Comparison of ENCODE assay signal across 9 mouse cellular contexts in the genomic region with DNA sequence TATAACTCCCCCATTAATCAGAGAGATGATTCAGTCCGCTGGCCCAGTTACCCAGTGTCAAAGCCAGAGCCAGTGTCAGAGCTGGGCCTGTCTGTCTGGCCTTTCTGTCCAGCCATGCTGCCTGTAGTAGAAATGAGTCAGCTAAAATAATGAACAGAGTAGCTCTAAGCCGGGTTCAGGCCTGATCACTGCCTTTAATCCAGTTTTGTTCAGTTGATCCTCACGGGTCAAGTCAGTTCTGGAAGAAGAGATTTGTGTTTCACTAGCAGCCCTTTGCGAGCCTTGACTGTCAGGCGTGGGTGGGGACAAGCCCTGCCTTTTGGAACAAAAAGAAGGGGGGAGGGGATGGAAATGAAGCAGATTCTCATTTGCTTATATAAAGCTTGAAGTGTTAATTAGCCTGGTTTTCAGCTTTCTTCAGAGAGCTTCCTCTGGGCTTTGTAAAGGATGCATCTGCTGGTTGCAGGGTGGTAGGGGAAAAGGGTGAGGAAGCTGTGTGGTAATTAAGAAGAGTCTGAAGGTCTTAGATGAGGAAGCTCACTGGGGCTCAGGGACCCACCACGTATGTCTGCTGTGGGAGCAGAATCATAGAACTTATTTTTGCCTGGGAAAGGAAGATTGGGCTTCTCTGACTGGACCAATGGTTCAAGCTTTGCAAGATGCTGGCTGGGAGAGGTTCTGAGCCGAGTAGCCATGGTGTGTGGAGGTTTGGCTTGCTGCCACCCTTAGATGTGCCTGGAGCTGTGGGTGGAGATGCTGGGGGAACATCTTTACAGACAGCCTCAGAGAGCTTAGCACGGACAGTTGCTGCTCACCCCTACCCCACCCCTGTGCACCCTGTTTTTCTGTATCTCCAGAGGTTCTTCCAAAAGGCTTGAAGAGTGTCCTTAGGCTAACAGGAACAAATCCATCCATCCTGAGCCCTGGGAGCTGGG. TPM values are rescaled to one million over a fixed set of nuclear protein-coding genes. Genes with fewer than 3 reads are reported as not detected.
DNase-seq lines count a peak whose midpoint lies in the region; ATAC-seq lines count a peak whose summit lies in the region.
"Had no signal": no experiment of that assay in that cellular context is flagged by ENCODE, and none has a peak within 500 bp of the region (broad histone marks: within the 10 kb centered on the region; RNA-seq: fewer than 3 reads in every experiment).

No protein-coding gene starts in this region.

- peak; percentile 17 for DNase-seq in embryo, embryonic 10 days (ENCODE audit: low spot score)
- no peak for DNase-seq in embryo, embryonic 10.5 days (ENCODE audit: low spot score)
- peak; percentile 58 to 69 for DNase-seq in right cerebral cortex, adult 2 months (ENCODE audit: low spot score in 2 of 2)
- no peak for DNase-seq in right cerebral cortex, postnatal 14 days
- DNase-seq in forebrain, embryonic 10.5 days (ENCODE audit: extremely low spot score, low spot score), result no peak
- peak; percentile 56 to 89 for DNase-seq in left cerebral cortex, postnatal 14 days (ENCODE audit: low spot score in 2 of 2)
- DNase-seq in spleen, adult 18-20 months, result no peak

- H3K27me3 ChIP-seq in forebrain, embryonic 10.5 days (ENCODE audit: poor library complexity, severe bottlenecking), result no peaks in the 10 kb centered on the region
- H3K27me3 ChIP-seq: limb, embryonic 15.5 days had no signal

- 36% methylated on average over 8 of the region's 8 CpGs for WGBS in forebrain, embryonic 10.5 days

- H3K27ac ChIP-seq in forebrain, embryonic 10.5 days, result peak overlapping the region; percentile 74
- H3K27ac ChIP-seq: limb, embryonic 15.5 days had no signal

- H3K9me3 ChIP-seq in forebrain, embryonic 10.5 days, result no peaks in the 10 kb centered on the region
- H3K9me3 ChIP-seq: limb, embryonic 15.5 days had no signal

- H3K36me3 ChIP-seq in forebrain, embryonic 10.5 days (replicated peaks), result no peaks in the 10 kb centered on the region
- H3K36me3 ChIP-seq: limb, embryonic 15.5 days had no signal

- H3K4me1 ChIP-seq in forebrain, embryonic 10.5 days, result peaks cover 55% of the 10 kb centered on the region

- ATAC-seq in erythroid progenitor cell, adult 5-6 weeks (replicated peaks; ENCODE audit: low FRiP score, poor library complexity, severe bottlenecking), result no peak

- intact Hi-C loops in left cerebral cortex, postnatal 14 days (cut with DNase I), result no loop called here

- H3K4me3 ChIP-seq in forebrain, embryonic 10.5 days, result no peak overlapping the region
- H3K4me3 ChIP-seq: limb, embryonic 15.5 days had no signal

RNA-seq across cellular contexts. Expression of a gene that starts 20.0 kb away (rescaled TPM):
- polyA plus RNA-seq in forebrain, embryonic 10.5 days (2016; fragmentation: Nextera tagmentation; extraction: Ambion mirVana), result 9.8 and 16.1 TPM in 2 replicates
- total RNA-seq in left cerebral cortex, postnatal 14 days (2021), result 100 to 1,000 TPM; 759 to 774 TPM
- total RNA-seq in erythroid progenitor cell, adult 5-6 weeks (2015; ENCODE audit: low replicate concordance), result 0.72 TPM in 1 of 2 replicates, not detected in the other
- 0.90 TPM in 1 of 2 replicates, not detected in the other for total RNA-seq in erythroid progenitor cell, adult 5-6 weeks (2017; ENCODE audit: low replicate concordance)

RNA-seq across cellular contexts. Expression of a gene that starts 54.9 kb away (rescaled TPM):
- polyA plus RNA-seq in forebrain, embryonic 10.5 days (2016; fragmentation: Nextera tagmentation; extraction: Ambion mirVana), result 0.11 TPM in 1 of 2 replicates, not detected in the other
- total RNA-seq in left cerebral cortex, postnatal 14 days (2021), result not detected
- total RNA-seq in erythroid progenitor cell, adult 5-6 weeks (2015; ENCODE audit: low replicate concordance), result not detected in 2 replicates
- total RNA-seq in erythroid progenitor cell, adult 5-6 weeks (2017; ENCODE audit: low replicate concordance), result not detected in 2 replicates
- polyA plus RNA-seq: limb, embryonic 15.5 days had no signal

Comparison
In these comparisons a context has a peak if more than half of its experiments do, and no peak if none do; other contexts are left out.
1. DNase-seq: peak in embryo, embryonic 10 days (single experiment), right cerebral cortex, adult 2 months (2 of 2) and left cerebral cortex, postnatal 14 days (2 of 2); none in embryo, embryonic 10.5 days (single experiment), right cerebral cortex, postnatal 14 days (single experiment), forebrain, embryonic 10.5 days (single experiment) and spleen, adult 18-20 months (0 of 2).
2. RNA of a gene that starts 20.0 kb away (total RNA-seq): 759 to 774 TPM in left cerebral cortex, postnatal 14 days; 0.72 to 0.90 TPM in erythroid progenitor cell, adult 5-6 weeks; every median in the first group is over 100 times any median in the second.